Mouse (Mus musculus): ENCODE data around the gene Wdfy4. TPM values are rescaled to one million over a fixed set of nuclear protein-coding genes. Genes with fewer than 3 reads are reported as not detected.

Wdfy4 gene
- polyA plus RNA-seq, 1 experiment: 0.19 TPM

GRCm38 (mm10) chr14:33158268-33158667, 27.0 kb downstream of the Wdfy4 start:
- H3K4me3 ChIP-seq (ENCODE audit: insufficient read depth, low read length): no peak overlapping the region
- no peak overlapping the region for H3K27ac ChIP-seq (ENCODE audit: insufficient read depth, low read length)
- TF ChIP-seq POLR2A (IDR thresholded peaks at IDR 0.05; ENCODE audit: low read depth, low read length) (no peak), CTCF (IDR thresholded peaks at IDR 0.05; ENCODE audit: borderline replicate concordance, insufficient read depth, low read length) (no peak)
- no peaks in the 10 kb centered on the region for H3K4me1 ChIP-seq (ENCODE audit: control insufficient read depth, insufficient read depth, low read length)

- TF ChIP-seq POLR2A (IDR thresholded peaks at IDR 0.05; ENCODE audit: low read depth, low read length): no peak
- no peak for TF ChIP-seq CTCF (IDR thresholded peaks at IDR 0.05; ENCODE audit: borderline replicate concordance, insufficient read depth, low read length)
- H3K4me1 ChIP-seq (ENCODE audit: control insufficient read depth, insufficient read depth, low read length): no peaks in the 10 kb centered on the region
- no peak overlapping the region for H3K4me3 ChIP-seq (ENCODE audit: insufficient read depth, low read length)
- H3K27ac ChIP-seq (ENCODE audit: insufficient read depth, low read length): no peak overlapping the region
Measured at GRCm38 (mm10) chr14:33152941-33153340, 32.4 kb downstream of the Wdfy4 start.

- Histone ChIP-seq H3K4me3 (ENCODE audit: insufficient read depth, low read length) (no peak overlapping the region), H3K27ac (ENCODE audit: insufficient read depth, low read length) (no peak overlapping the region), H3K4me1 (ENCODE audit: control insufficient read depth, insufficient read depth, low read length) (no peaks in the 10 kb centered on the region)
- no peak for TF ChIP-seq POLR2A (IDR thresholded peaks at IDR 0.05; ENCODE audit: low read depth, low read length)
- peak; percentile 26; the same call in 1 of the 2 replicates for TF ChIP-seq CTCF (IDR thresholded peaks at IDR 0.05; ENCODE audit: borderline replicate concordance, insufficient read depth, low read length)
Measured at GRCm38 (mm10) chr14:33146287-33146686, 39.0 kb downstream of the Wdfy4 start.

GRCm38 (mm10) chr14:33136843-33137242, 48.5 kb downstream of the Wdfy4 start:
- no peak overlapping the region for H3K4me3 ChIP-seq (ENCODE audit: insufficient read depth, low read length)
- TF ChIP-seq CTCF (IDR thresholded peaks at IDR 0.05; ENCODE audit: borderline replicate concordance, insufficient read depth, low read length) (no peak), POLR2A (IDR thresholded peaks at IDR 0.05; ENCODE audit: low read depth, low read length) (no peak)
- no peak overlapping the region for H3K27ac ChIP-seq (ENCODE audit: insufficient read depth, low read length)
- H3K4me1 ChIP-seq (ENCODE audit: control insufficient read depth, insufficient read depth, low read length): no peaks in the 10 kb centered on the region

- H3K4me3 ChIP-seq (ENCODE audit: insufficient read depth, low read length): no peak overlapping the region
- TF ChIP-seq POLR2A (IDR thresholded peaks at IDR 0.05; ENCODE audit: low read depth, low read length): no peak
Measured at GRCm38 (mm10) chr14:33135170-33135569, 50.1 kb downstream of the Wdfy4 start.

GRCm38 (mm10) chr14:33131044-33131758, 54.1 kb downstream of the Wdfy4 start:
- H3K4me1 ChIP-seq (ENCODE audit: control insufficient read depth, insufficient read depth, low read length): no peaks in the 10 kb centered on the region
- no peak overlapping the region for H3K4me3 ChIP-seq (ENCODE audit: insufficient read depth, low read length)
- H3K27ac ChIP-seq (ENCODE audit: insufficient read depth, low read length): no peak overlapping the region
- no peak for TF ChIP-seq POLR2A (IDR thresholded peaks at IDR 0.05; ENCODE audit: low read depth, low read length)
- no peak for TF ChIP-seq CTCF (IDR thresholded peaks at IDR 0.05; ENCODE audit: borderline replicate concordance, insufficient read depth, low read length)

More at GRCm38 (mm10) chr14:33135170-33135569, 50.1 kb downstream of the Wdfy4 start:
- Histone ChIP-seq H3K27ac (ENCODE audit: insufficient read depth, low read length) (no peak overlapping the region), H3K4me1 (ENCODE audit: control insufficient read depth, insufficient read depth, low read length) (no peaks in the 10 kb centered on the region)

GRCm38 (mm10) chr14:33116590-33116989, 68.7 kb downstream of the Wdfy4 start:
- TF ChIP-seq POLR2A (IDR thresholded peaks at IDR 0.05; ENCODE audit: low read depth, low read length) (no peak), CTCF (IDR thresholded peaks at IDR 0.05; ENCODE audit: borderline replicate concordance, insufficient read depth, low read length) (no peak)
- Histone ChIP-seq H3K27ac (ENCODE audit: insufficient read depth, low read length) (no peak overlapping the region), H3K4me3 (ENCODE audit: insufficient read depth, low read length) (no peak overlapping the region), H3K4me1 (ENCODE audit: control insufficient read depth, insufficient read depth, low read length) (no peaks in the 10 kb centered on the region)

GRCm38 (mm10) chr14:33104809-33105208, 80.5 kb downstream of the Wdfy4 start:
- Histone ChIP-seq H3K4me1 (ENCODE audit: control insufficient read depth, insufficient read depth, low read length) (no peaks in the 10 kb centered on the region), H3K27ac (ENCODE audit: insufficient read depth, low read length) (no peak overlapping the region), H3K4me3 (ENCODE audit: insufficient read depth, low read length) (no peak overlapping the region)
- no peak for TF ChIP-seq CTCF (IDR thresholded peaks at IDR 0.05; ENCODE audit: borderline replicate concordance, insufficient read depth, low read length)
- no peak for TF ChIP-seq POLR2A (IDR thresholded peaks at IDR 0.05; ENCODE audit: low read depth, low read length)

- no peaks in the 10 kb centered on the region for H3K4me1 ChIP-seq (ENCODE audit: control insufficient read depth, insufficient read depth, low read length)
- no peak overlapping the region for H3K27ac ChIP-seq (ENCODE audit: insufficient read depth, low read length)
- TF ChIP-seq CTCF (IDR thresholded peaks at IDR 0.05; ENCODE audit: borderline replicate concordance, insufficient read depth, low read length) (no peak), POLR2A (IDR thresholded peaks at IDR 0.05; ENCODE audit: low read depth, low read length) (no peak)
- H3K4me3 ChIP-seq (ENCODE audit: insufficient read depth, low read length): no peak overlapping the region
Measured at GRCm38 (mm10) chr14:33101609-33102008, 83.7 kb downstream of the Wdfy4 start.

- H3K4me3 ChIP-seq (ENCODE audit: insufficient read depth, low read length): no peak overlapping the region
- no peak overlapping the region for H3K27ac ChIP-seq (ENCODE audit: insufficient read depth, low read length)
- TF ChIP-seq POLR2A (IDR thresholded peaks at IDR 0.05; ENCODE audit: low read depth, low read length) (no peak), CTCF (IDR thresholded peaks at IDR 0.05; ENCODE audit: borderline replicate concordance, insufficient read depth, low read length) (no peak)
- H3K4me1 ChIP-seq (ENCODE audit: control insufficient read depth, insufficient read depth, low read length): no peaks in the 10 kb centered on the region
Measured at GRCm38 (mm10) chr14:33099926-33100325, 85.4 kb downstream of the Wdfy4 start.
